Mouse (Mus musculus): ENCODE measurements around the gene Fam189b. TPM values are rescaled to one million over a fixed set of nuclear protein-coding genes. Genes with fewer than 3 reads are reported as not detected.

Fam189b gene
- total and polyA plus RNA-seq, 2 experiments from 2014 or later = 2.1 to 5.7 TPM

GRCm38 (mm10) chr3:89229276-89229675 is 46.3 kb downstream of the Fam189b start:
- Histone ChIP-seq H3K9me3 (replicated peaks; ENCODE audit: control insufficient read depth, low read length) (no peaks in the 10 kb centered on the region), H3K27ac (ENCODE audit: low read depth) (no peak overlapping the region), H3K36me3 (replicated peaks; ENCODE audit: control insufficient read depth, insufficient read depth, low read length) (no peaks in the 10 kb centered on the region), H3K4me2 (ENCODE audit: low read depth, low read length) (no peak overlapping the region), H3K4me3 (ENCODE audit: low read depth, low read length) (no peak overlapping the region), H3K4me1 (ENCODE audit: control insufficient read depth, insufficient read depth) (peaks cover 23% of the 10 kb centered on the region), H3K9ac (replicated peaks; ENCODE audit: low read depth, low read length) (no peak overlapping the region), H3K27me3 (ENCODE audit: control insufficient read depth, insufficient read depth, low read length) (peaks cover 21% of the 10 kb centered on the region; the same call in 1 of the 2 replicates)
- TF ChIP-seq EP300 (IDR thresholded peaks at IDR 0.05; ENCODE audit: low read depth) (no peak), CTCF (IDR thresholded peaks at IDR 0.05; ENCODE audit: low read depth) (no peak)
- 73% methylated on average over 4 of the region's 4 CpGs for WGBS
- no peak for ATAC-seq (ENCODE audit: insufficient read depth, low read depth)
- DNase-seq (ENCODE audit: low spot score) = no peak

GRCm38 (mm10) chr3:89230561-89230960 is 47.6 kb downstream of the Fam189b start:
- peaks cover 23% of the 10 kb centered on the region for H3K4me1 ChIP-seq (ENCODE audit: control insufficient read depth, insufficient read depth)
- H3K9me3 ChIP-seq (replicated peaks; ENCODE audit: control insufficient read depth, low read length) = no peaks in the 10 kb centered on the region
- no peak overlapping the region for H3K27ac ChIP-seq (ENCODE audit: low read depth)
- H3K9ac ChIP-seq (replicated peaks; ENCODE audit: low read depth, low read length) = no peak overlapping the region
- DNase-seq (ENCODE audit: low spot score) = no peak
- ATAC-seq (ENCODE audit: insufficient read depth, low read depth) = no peak
- H3K27me3 ChIP-seq (ENCODE audit: control insufficient read depth, insufficient read depth, low read length) = peaks cover 19% of the 10 kb centered on the region; the same call in 1 of the 2 replicates
- no peak overlapping the region for H3K4me2 ChIP-seq (ENCODE audit: low read depth, low read length)
- WGBS = 72% methylated on average over 2 of the region's 2 CpGs
- TF ChIP-seq EP300 (IDR thresholded peaks at IDR 0.05; ENCODE audit: low read depth) (no peak), CTCF (IDR thresholded peaks at IDR 0.05; ENCODE audit: low read depth) (no peak)
- no peak overlapping the region for H3K4me3 ChIP-seq (ENCODE audit: low read depth, low read length)
- no peaks in the 10 kb centered on the region for H3K36me3 ChIP-seq (replicated peaks; ENCODE audit: control insufficient read depth, insufficient read depth, low read length)

DNA sequence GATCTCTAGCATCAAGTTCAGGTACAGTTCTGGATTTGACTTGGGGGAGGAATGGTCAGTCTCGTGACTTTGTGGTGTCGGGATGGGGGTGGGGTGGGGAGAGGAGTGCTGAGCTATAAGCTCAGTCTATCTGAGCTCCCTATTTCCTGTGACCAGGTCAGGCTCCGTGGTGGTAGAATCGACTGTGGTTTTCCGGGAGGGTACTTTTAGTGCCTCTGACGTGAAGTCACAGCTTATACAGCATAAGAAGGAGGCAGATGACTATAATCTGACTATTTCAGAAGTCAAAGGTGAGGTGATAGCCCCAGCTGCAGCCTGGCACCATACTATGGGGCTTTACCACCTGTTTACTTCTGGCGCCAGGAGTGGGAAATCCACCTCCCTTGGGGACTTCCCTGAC is 48.4 kb downstream of the Fam189b start:
- Histone ChIP-seq H3K27me3 (ENCODE audit: control insufficient read depth, insufficient read depth, low read length) (peaks cover 11% of the 10 kb centered on the region; the same call in 1 of the 2 replicates), H3K27ac (ENCODE audit: low read depth) (no peak overlapping the region), H3K4me3 (ENCODE audit: low read depth, low read length) (no peak overlapping the region), H3K36me3 (replicated peaks; ENCODE audit: control insufficient read depth, insufficient read depth, low read length) (no peaks in the 10 kb centered on the region), H3K4me2 (ENCODE audit: low read depth, low read length) (no peak overlapping the region), H3K9ac (replicated peaks; ENCODE audit: low read depth, low read length) (no peak overlapping the region), H3K4me1 (ENCODE audit: control insufficient read depth, insufficient read depth) (peaks cover 23% of the 10 kb centered on the region), H3K9me3 (replicated peaks; ENCODE audit: control insufficient read depth, low read length) (no peaks in the 10 kb centered on the region)
- ATAC-seq (ENCODE audit: insufficient read depth, low read depth) (no peak), DNase-seq (ENCODE audit: low spot score) (no peak)
- WGBS = 47% methylated on average over 7 of the region's 7 CpGs
- no peak for TF ChIP-seq EP300 (IDR thresholded peaks at IDR 0.05; ENCODE audit: low read depth)
- TF ChIP-seq CTCF (IDR thresholded peaks at IDR 0.05; ENCODE audit: low read depth) = no peak

- no peak for TF ChIP-seq EP300 (IDR thresholded peaks at IDR 0.05; ENCODE audit: low read depth)
- TF ChIP-seq CTCF (IDR thresholded peaks at IDR 0.05; ENCODE audit: low read depth) = no peak
- Histone ChIP-seq H3K4me3 (ENCODE audit: low read depth, low read length) (no peak overlapping the region), H3K27me3 (ENCODE audit: control insufficient read depth, insufficient read depth, low read length) (0 out of 2 replicates have a peak, but pooled peaks cover 9% of the 10 kb centered on the region), H3K4me2 (ENCODE audit: low read depth, low read length) (no peak overlapping the region), H3K9me3 (replicated peaks; ENCODE audit: control insufficient read depth, low read length) (no peaks in the 10 kb centered on the region), H3K9ac (replicated peaks; ENCODE audit: low read depth, low read length) (no peak overlapping the region), H3K27ac (ENCODE audit: low read depth) (no peak overlapping the region), H3K4me1 (ENCODE audit: control insufficient read depth, insufficient read depth) (peaks cover 21% of the 10 kb centered on the region), H3K36me3 (replicated peaks; ENCODE audit: control insufficient read depth, insufficient read depth, low read length) (no peaks in the 10 kb centered on the region)
- 68% methylated on average over 16 of the region's 16 CpGs for WGBS
- no peak for ATAC-seq (ENCODE audit: insufficient read depth, low read depth)
- no peak for DNase-seq (ENCODE audit: low spot score)
Observed at GRCm38 (mm10) chr3:89231772-89232275, 48.9 kb downstream of the Fam189b start.

GRCm38 (mm10) chr3:89232614-89233013 is 49.7 kb downstream of the Fam189b start:
- H3K27me3 ChIP-seq (ENCODE audit: control insufficient read depth, insufficient read depth, low read length) = 0 out of 2 replicates have a peak, but pooled peaks cover 5% of the 10 kb centered on the region
- H3K9me3 ChIP-seq (replicated peaks; ENCODE audit: control insufficient read depth, low read length) = no peaks in the 10 kb centered on the region
- H3K4me1 ChIP-seq (ENCODE audit: control insufficient read depth, insufficient read depth) = peaks cover 17% of the 10 kb centered on the region
- DNase-seq (ENCODE audit: low spot score) (no peak), ATAC-seq (ENCODE audit: insufficient read depth, low read depth) (no peak)
- H3K27ac ChIP-seq (ENCODE audit: low read depth) = no peak overlapping the region
- no peak overlapping the region for H3K4me2 ChIP-seq (ENCODE audit: low read depth, low read length)
- no peak overlapping the region for H3K9ac ChIP-seq (replicated peaks; ENCODE audit: low read depth, low read length)
- no peak for TF ChIP-seq EP300 (IDR thresholded peaks at IDR 0.05; ENCODE audit: low read depth)
- no peak for TF ChIP-seq CTCF (IDR thresholded peaks at IDR 0.05; ENCODE audit: low read depth)
- no peak overlapping the region for H3K4me3 ChIP-seq (ENCODE audit: low read depth, low read length)
- 74% methylated on average over 6 of the region's 6 CpGs for WGBS
- no peaks in the 10 kb centered on the region for H3K36me3 ChIP-seq (replicated peaks; ENCODE audit: control insufficient read depth, insufficient read depth, low read length)

DNA sequence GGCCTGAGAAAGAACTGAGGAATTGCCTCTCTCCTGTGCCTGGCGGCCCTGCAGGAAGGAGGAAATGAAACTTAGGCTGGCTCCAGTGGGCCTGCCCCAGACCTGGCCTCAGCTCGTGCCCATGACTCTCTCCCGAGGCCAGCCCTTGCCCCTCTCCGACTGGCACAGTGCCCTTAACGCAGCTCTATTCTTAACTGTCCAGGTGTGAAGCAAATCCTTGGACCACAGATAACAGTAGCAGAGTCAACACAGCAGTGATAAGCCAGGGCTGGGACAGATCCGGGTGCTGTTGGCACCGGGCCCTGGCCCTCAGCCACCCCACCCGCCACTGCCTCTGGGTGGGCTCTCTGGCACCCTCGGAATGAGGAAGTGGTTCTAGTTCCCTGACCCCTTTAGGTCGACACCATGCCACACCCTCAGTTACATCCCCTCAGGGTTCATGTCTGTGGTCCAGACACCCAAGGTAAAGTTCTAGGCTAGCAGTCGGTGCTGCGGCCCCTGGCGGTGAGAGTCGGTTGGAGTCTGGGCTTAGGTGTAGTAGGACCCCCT is 50.7 kb downstream of the Fam189b start:
- Histone ChIP-seq H3K4me3 (ENCODE audit: low read depth, low read length) (no peak overlapping the region), H3K9ac (replicated peaks; ENCODE audit: low read depth, low read length) (no peak overlapping the region), H3K27ac (ENCODE audit: low read depth) (peak overlapping the region; percentile 31; the same call in 1 of the 2 replicates), H3K9me3 (replicated peaks; ENCODE audit: control insufficient read depth, low read length) (no peaks in the 10 kb centered on the region), H3K4me2 (ENCODE audit: low read depth, low read length) (no peak overlapping the region), H3K4me1 (ENCODE audit: control insufficient read depth, insufficient read depth) (peaks cover 12% of the 10 kb centered on the region), H3K36me3 (replicated peaks; ENCODE audit: control insufficient read depth, insufficient read depth, low read length) (no peaks in the 10 kb centered on the region), H3K27me3 (ENCODE audit: control insufficient read depth, insufficient read depth, low read length) (0 out of 2 replicates have a peak, but pooled peaks cover 5% of the 10 kb centered on the region)
- ATAC-seq (ENCODE audit: insufficient read depth, low read depth) (peak; percentile 65), DNase-seq (ENCODE audit: low spot score) (no peak)
- TF ChIP-seq EP300 (IDR thresholded peaks at IDR 0.05; ENCODE audit: low read depth) (no peak), CTCF (IDR thresholded peaks at IDR 0.05; ENCODE audit: low read depth) (no peak)
- 36% methylated on average over 14 of the region's 14 CpGs for WGBS

Measured in heart, postnatal 0 days (tissue).